Mouse (Mus musculus): Measurements from ENCODE around the gene Mid1.
"Not testable (repeated sequence)": the region's sequence is repeated elsewhere in the genome, so short reads cannot be mapped to it uniquely, and the experiment has no call there.

- TF ChIP-seq POLR2A (IDR thresholded peaks at IDR 0.05; ENCODE audit: insufficient read depth, low read depth, low read length); CTCF (IDR thresholded peaks at IDR 0.05): not testable (repeated sequence)
Observed at GRCm38 (mm10) chrX:169970546-169970945, 285.5 kb downstream of the Mid1 start.

Measured in heart, adult 2 months (tissue).